Mouse (Mus musculus) lung, postnatal 0 days (tissue): ENCODE measurements around the gene Uts2b. TPM values are rescaled to one million over a fixed set of nuclear protein-coding genes. Genes with fewer than 3 reads are reported as not detected.

Source experiments
- polyA plus RNA-seq: library from polyadenylated mRNA; unstranded; fragments of >200 nt; fragmentation: Nextera tagmentation; extraction: Ambion mirVana; gene quantifications from 2 replicates; pipeline ENCODE4 v1.2.1, GENCODE M21; 2015

Gene Uts2b
- polyA plus RNA-seq, 1 experiment from 2014 or later, result 0.33 TPM

Other genes with a start within 250 kb of the Uts2b start
- not detected in 2 replicates for gene Ostn, start 62.8 kb downstream of the Uts2b start, polyA plus RNA-seq
- 22.5 and 27.0 TPM in 2 replicates for gene Ccdc50, start 18.6 kb upstream of the Uts2b start, polyA plus RNA-seq